Mouse (Mus musculus) hindbrain, embryonic 11.5 days (tissue): ENCODE results near the gene Rad52. TPM values are rescaled to one million over a fixed set of nuclear protein-coding genes. Genes with fewer than 3 reads are reported as not detected.

ENCODE experiments used
- polyA plus RNA-seq: library from polyadenylated mRNA; unstranded; fragments of >200 nt; fragmentation: Nextera tagmentation; extraction: Ambion mirVana; gene quantifications from 2 replicates; pipeline ENCODE4 v1.2.1, GENCODE M21; 2014

The Rad52 gene
- polyA plus RNA-seq, 1 experiment from 2014 or later = 28.5 TPM

Other genes with a start within 250 kb of the Rad52 start
- gene Erc1, start 54.5 kb upstream of the Rad52 start, polyA plus RNA-seq = 30.0 and 44.0 TPM in 2 replicates
- gene Wnk1, start 136.0 kb downstream of the Rad52 start, polyA plus RNA-seq = 63.9 and 91.7 TPM in 2 replicates
- gene Ninj2, start 190.7 kb downstream of the Rad52 start, polyA plus RNA-seq = not detected in 2 replicates